Mouse (Mus musculus) v-Abl transformed pro-B cells (cell line): ENCODE data around the gene H13.

ENCODE experiments used
- in situ Hi-C, 2 experiments: fragments of 400-800 bp; cut with MboI; formaldehyde crosslinking; loops; one replicate each; pipeline ENCODE4 v1.15.1; 2025; ENCODE audit not compliant: unreplicated experiment in 2 of 2

The H13 gene

GRCm38 (mm10) chr2:152727795-152728510 is 58.7 kb downstream of the H13 start:
- in situ Hi-C loops = no loop called here

- in situ Hi-C loops = no loop called here
Measured at GRCm38 (mm10) chr2:152728594-152728993, 59.3 kb downstream of the H13 start.

GRCm38 (mm10) chr2:152729013-152729635 is 59.9 kb downstream of the H13 start:
- in situ Hi-C loops = no loop called here

- in situ Hi-C loops = no loop called here
Measured at GRCm38 (mm10) chr2:152729636-152730020, 60.4 kb downstream of the H13 start.

- in situ Hi-C loops = no loop called here
Measured at GRCm38 (mm10) chr2:152733201-152733600, 63.9 kb downstream of the H13 start.

- in situ Hi-C loops = no loop called here
Measured at GRCm38 (mm10) chr2:152734501-152734900, 65.2 kb downstream of the H13 start.

- in situ Hi-C loops = loop anchor here in 1 of 2 experiments (5.0 kb wide), 1 partner anchor 33 kb away; no protein-coding TSS in a partner anchor
Measured at GRCm38 (mm10) chr2:152734984-152735383, 65.7 kb downstream of the H13 start.

GRCm38 (mm10) chr2:152736090-152736601 is 66.9 kb downstream of the H13 start, which contains the start of gene Id1:
TSS of gene Id1 (plus strand) at chr2:152736251.
- in situ Hi-C loops = loop anchor here in 1 of 2 experiments (5.0 kb wide), 1 partner anchor 34 kb away; no protein-coding TSS in a partner anchor

- in situ Hi-C loops = loop anchor here in 1 of 2 experiments (5.0 kb wide), 1 partner anchor 34 kb away; no protein-coding TSS in a partner anchor
Measured at GRCm38 (mm10) chr2:152736748-152737147, 67.5 kb downstream of the H13 start.

GRCm38 (mm10) chr2:152737306-152738221 is 68.3 kb downstream of the H13 start:
- in situ Hi-C loops = loop anchor here in 1 of 2 experiments (5.0 kb wide), 1 partner anchor 35 kb away; no protein-coding TSS in a partner anchor

- in situ Hi-C loops = loop anchor here in 1 of 2 experiments (5.0 kb wide), 1 partner anchor 36 kb away; no protein-coding TSS in a partner anchor
Measured at GRCm38 (mm10) chr2:152738341-152738740, 69.1 kb downstream of the H13 start.

GRCm38 (mm10) chr2:152739031-152739841 is 70.0 kb downstream of the H13 start:
- in situ Hi-C loops = loop anchor here in 1 of 2 experiments (5.0 kb wide), 1 partner anchor 37 kb away; no protein-coding TSS in a partner anchor

- in situ Hi-C loops = loop anchor here in 1 of 2 experiments (5.0 kb wide), 1 partner anchor 38 kb away; no protein-coding TSS in a partner anchor
Measured at GRCm38 (mm10) chr2:152739842-152740260, 70.6 kb downstream of the H13 start.

GRCm38 (mm10) chr2:152740490-152740889 is 71.2 kb downstream of the H13 start:
- in situ Hi-C loops = no loop called here

- in situ Hi-C loops = no loop called here
Measured at GRCm38 (mm10) chr2:152741153-152742041, 72.1 kb downstream of the H13 start.

- in situ Hi-C loops = no loop called here
Measured at GRCm38 (mm10) chr2:152742435-152742834, 73.2 kb downstream of the H13 start.

GRCm38 (mm10) chr2:152753944-152754711 is 84.9 kb downstream of the H13 start, which contains the start of gene Cox4i2:
TSS of gene Cox4i2 (plus strand) at chr2:152754173.
- in situ Hi-C loops = no loop called here
